Mouse (Mus musculus): ENCODE data around the gene Il2ra.

DNA sequence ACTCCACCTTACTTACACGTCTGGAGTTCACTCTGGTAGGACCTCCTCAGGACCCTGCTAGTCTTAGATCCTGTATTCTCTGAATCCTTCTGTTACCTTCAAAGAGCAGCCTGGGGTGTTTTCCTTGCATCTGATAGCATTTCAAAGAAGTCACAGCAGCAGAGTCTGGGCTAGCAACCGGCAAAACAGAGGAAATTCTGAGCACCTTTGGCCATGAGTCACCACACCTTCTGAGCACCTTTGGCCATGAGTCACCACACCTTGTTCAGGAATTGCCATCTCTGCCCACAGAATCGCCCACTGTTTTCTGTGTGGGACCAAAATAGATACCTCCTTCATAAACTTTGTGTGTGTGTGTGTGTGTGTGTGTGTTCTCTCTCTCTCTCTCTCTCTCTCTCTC, 8.9 kb downstream of the Il2ra start:
- TF ChIP-seq CTCF (IDR thresholded peaks at IDR 0.05; ENCODE audit: low read depth) (no peak), EP300 (IDR thresholded peaks at IDR 0.05; ENCODE audit: low read depth) (no peak)
